Mouse (Mus musculus) neural tube, embryonic 13.5 days (tissue): ENCODE results near the gene P3h3. TPM values are rescaled to one million over a fixed set of nuclear protein-coding genes. Genes with fewer than 3 reads are reported as not detected.

Source experiments
- ATAC-seq: fragments of 200-750 bp; cut with Nextera tagmentation; 2 replicates; pipeline ENCODE4 v1.8.0; 2017; ENCODE audit warnings: low read depth, mild to moderate bottlenecking, moderate TSS enrichment, moderate library complexity
- H3K27ac ChIP-seq: fragments of 300-500 bp; sonication (generic); replicated peaks from 2 replicates; pipeline ENCODE4 v1.5.1; 2015; ENCODE audit warnings: moderate library complexity, mild to moderate bottlenecking, inconsistent platforms
- H3K27me3 ChIP-seq: fragments of 300-500 bp; sonication (generic); 2 replicates; pipeline ENCODE4 v1.6.1; 2015; ENCODE audit warnings: mild to moderate bottlenecking, inconsistent platforms
- H3K36me3 ChIP-seq: fragments of 300-500 bp; sonication (generic); 2 replicates; pipeline ENCODE4 v1.6.1; 2015; ENCODE audit warnings: mild to moderate bottlenecking, inconsistent platforms
- H3K4me1 ChIP-seq: fragments of 300-500 bp; sonication (generic); replicated peaks from 2 replicates; pipeline ENCODE4 v1.6.1; 2015; ENCODE audit warnings: inconsistent platforms
- H3K4me2 ChIP-seq: fragments of 300-500 bp; sonication (generic); 2 replicates; pipeline ENCODE4 v1.6.1; 2015; ENCODE audit warnings: inconsistent platforms, mild to moderate bottlenecking, moderate library complexity
- H3K4me3 ChIP-seq: fragments of 300-500 bp; sonication (generic); 2 replicates; pipeline ENCODE4 v1.5.1; 2015; ENCODE audit warnings: mild to moderate bottlenecking, inconsistent platforms
- H3K9ac ChIP-seq: fragments of 300-500 bp; sonication (generic); 2 replicates; pipeline ENCODE4 v1.6.1; 2015; ENCODE audit warnings: moderate library complexity, mild to moderate bottlenecking, inconsistent platforms
- H3K9me3 ChIP-seq: fragments of 300-500 bp; sonication (generic); 2 replicates; pipeline ENCODE4 v1.6.1; 2016; ENCODE audit warnings: inconsistent platforms
- WGBS: fragments of 180-500 bp; shearing (Covaris S2); methylation state at CpG from one replicate; pipeline ENCODE4 v1.1.7; 2015; 5-methylcytosine and 5-hydroxymethylcytosine counted together
- polyA plus RNA-seq: library from polyadenylated mRNA; unstranded; fragments of >200 nt; fragmentation: Nextera tagmentation; extraction: Ambion mirVana; gene quantifications from 2 replicates; pipeline ENCODE4 v1.2.1, GENCODE M21; 2015

P3h3 gene
- polyA plus RNA-seq, 1 experiment from 2014 or later = 20.6 TPM

GRCm38 (mm10) chr6:124863125-124863657 is 5.6 kb upstream of the P3h3 start:
- Histone ChIP-seq H3K36me3 (peaks cover 16% of the 10 kb centered on the region), H3K9ac (peak overlapping the region; percentile 93), H3K27me3 (peaks cover 8% of the 10 kb centered on the region; the same call in 1 of the 2 replicates), H3K4me3 (peak overlapping the region; percentile 65), H3K4me2 (peak overlapping the region; percentile 69), H3K27ac (peak overlapping the region; percentile 97), H3K4me1 (peaks cover 74% of the 10 kb centered on the region), H3K9me3 (no peaks in the 10 kb centered on the region)
- under 1% methylated on average over 16 of the region's 16 CpGs for WGBS
- ATAC-seq = peak; percentile 37

- H3K4me3 ChIP-seq = peak overlapping the region; percentile 65
- H3K4me2 ChIP-seq = peak overlapping the region; percentile 69
- H3K4me1 ChIP-seq = peaks cover 81% of the 10 kb centered on the region
- H3K27me3 ChIP-seq = peaks cover 8% of the 10 kb centered on the region; the same call in 1 of the 2 replicates
- peak overlapping the region; percentile 97 for H3K27ac ChIP-seq
- H3K36me3 ChIP-seq = peaks cover 16% of the 10 kb centered on the region
- no peak for ATAC-seq
- peak overlapping the region; percentile 93 for H3K9ac ChIP-seq
- 8% methylated on average over 8 of the region's 8 CpGs for WGBS
- no peaks in the 10 kb centered on the region for H3K9me3 ChIP-seq
Measured at GRCm38 (mm10) chr6:124862406-124863124, 5.0 kb upstream of the P3h3 start.

- Histone ChIP-seq H3K27me3 (peaks cover 8% of the 10 kb centered on the region; the same call in 1 of the 2 replicates), H3K4me2 (peak overlapping the region; percentile 69), H3K27ac (peak overlapping the region; percentile 97), H3K4me3 (peak overlapping the region; percentile 65), H3K36me3 (peaks cover 16% of the 10 kb centered on the region), H3K9ac (peak overlapping the region; percentile 93), H3K4me1 (peaks cover 81% of the 10 kb centered on the region), H3K9me3 (no peaks in the 10 kb centered on the region)
- 39% methylated on average over 3 of the region's 3 CpGs for WGBS
- ATAC-seq = no peak
Measured at GRCm38 (mm10) chr6:124861802-124862201, 4.2 kb upstream of the P3h3 start.

GRCm38 (mm10) chr6:124861266-124861665 is 3.7 kb upstream of the P3h3 start:
- Histone ChIP-seq H3K27me3 (peaks cover 8% of the 10 kb centered on the region; the same call in 1 of the 2 replicates), H3K4me3 (peak overlapping the region; percentile 65; the same call in 1 of the 2 replicates), H3K9ac (peak overlapping the region; percentile 93), H3K9me3 (no peaks in the 10 kb centered on the region), H3K4me1 (peaks cover 82% of the 10 kb centered on the region), H3K4me2 (peak overlapping the region; percentile 69), H3K36me3 (peaks cover 16% of the 10 kb centered on the region), H3K27ac (peak overlapping the region; percentile 97; the same call in 1 of the 2 replicates)
- WGBS = 81% methylated on average over 19 of the region's 19 CpGs
- no peak for ATAC-seq

GRCm38 (mm10) chr6:124860511-124860910 is 3.0 kb upstream of the P3h3 start:
- peak overlapping the region; percentile 66; the same call in 1 of the 2 replicates for H3K9ac ChIP-seq
- H3K27ac ChIP-seq = peak overlapping the region; percentile 97
- H3K4me2 ChIP-seq = peak overlapping the region; percentile 69
- peaks cover 8% of the 10 kb centered on the region; the same call in 1 of the 2 replicates for H3K27me3 ChIP-seq
- WGBS = 87% methylated on average over 9 of the region's 9 CpGs
- ATAC-seq = no peak
- peaks cover 16% of the 10 kb centered on the region for H3K36me3 ChIP-seq
- no peak overlapping the region; the same call in 1 of the 2 replicates for H3K4me3 ChIP-seq
- H3K9me3 ChIP-seq = no peaks in the 10 kb centered on the region
- peaks cover 82% of the 10 kb centered on the region for H3K4me1 ChIP-seq

- H3K4me2 ChIP-seq = peak overlapping the region; percentile 69
- WGBS = 7% methylated on average over 12 of the region's 12 CpGs
- no peak for ATAC-seq
- peak overlapping the region; percentile 97 for H3K27ac ChIP-seq
- peaks cover 16% of the 10 kb centered on the region for H3K36me3 ChIP-seq
- no peaks in the 10 kb centered on the region for H3K9me3 ChIP-seq
- peaks cover 79% of the 10 kb centered on the region for H3K4me1 ChIP-seq
- H3K4me3 ChIP-seq = peak overlapping the region; percentile 18
- peak overlapping the region; percentile 66 for H3K9ac ChIP-seq
- peaks cover 8% of the 10 kb centered on the region; the same call in 1 of the 2 replicates for H3K27me3 ChIP-seq
Measured at GRCm38 (mm10) chr6:124859725-124860124, 2.2 kb upstream of the P3h3 start.

GRCm38 (mm10) chr6:124858561-124859318 is 1.2 kb upstream of the P3h3 start:
- peak overlapping the region; percentile 96 for H3K9ac ChIP-seq
- peaks cover 8% of the 10 kb centered on the region; the same call in 1 of the 2 replicates for H3K27me3 ChIP-seq
- 0 out of 2 replicates have a peak overlapping the region, but pooled peaks have one; percentile 99 for H3K27ac ChIP-seq
- ATAC-seq = no peak
- peak overlapping the region; percentile 78 for H3K4me2 ChIP-seq
- peaks cover 71% of the 10 kb centered on the region for H3K4me1 ChIP-seq
- peaks cover 23% of the 10 kb centered on the region for H3K36me3 ChIP-seq
- no peak overlapping the region for H3K4me3 ChIP-seq
- H3K9me3 ChIP-seq = no peaks in the 10 kb centered on the region
- WGBS = 77% methylated on average over 28 of the region's 28 CpGs

GRCm38 (mm10) chr6:124857840-124858530 is 433 bp upstream of the P3h3 start:
- Histone ChIP-seq H3K36me3 (peaks cover 31% of the 10 kb centered on the region), H3K4me1 (peaks cover 67% of the 10 kb centered on the region), H3K9me3 (no peaks in the 10 kb centered on the region), H3K4me3 (peak overlapping the region; percentile 73), H3K27ac (peak overlapping the region; percentile 99), H3K9ac (peak overlapping the region; percentile 96), H3K4me2 (peak overlapping the region; percentile 78), H3K27me3 (peaks cover 8% of the 10 kb centered on the region; the same call in 1 of the 2 replicates)
- no peak for ATAC-seq
- WGBS = 25% methylated on average over 26 of the region's 26 CpGs

GRCm38 (mm10) chr6:124856321-124856720 is 1.2 kb downstream of the P3h3 start:
- Histone ChIP-seq H3K9ac (peak overlapping the region; percentile 96), H3K9me3 (no peaks in the 10 kb centered on the region), H3K4me3 (peak overlapping the region; percentile 73), H3K27me3 (peaks cover 8% of the 10 kb centered on the region; the same call in 1 of the 2 replicates), H3K4me2 (peak overlapping the region; percentile 78), H3K4me1 (peaks cover 50% of the 10 kb centered on the region), H3K27ac (peak overlapping the region; percentile 99), H3K36me3 (peaks cover 42% of the 10 kb centered on the region)
- 10% methylated on average over 14 of the region's 14 CpGs for WGBS
- ATAC-seq = peak; percentile 73

GRCm38 (mm10) chr6:124854647-124855046 is 2.9 kb downstream of the P3h3 start:
- no peak overlapping the region for H3K27ac ChIP-seq
- peaks cover 33% of the 10 kb centered on the region for H3K4me1 ChIP-seq
- H3K9me3 ChIP-seq = no peaks in the 10 kb centered on the region
- no peak overlapping the region for H3K4me2 ChIP-seq
- WGBS = 82% methylated on average over 12 of the region's 12 CpGs
- no peak for ATAC-seq
- H3K9ac ChIP-seq = no peak overlapping the region
- no peak overlapping the region for H3K4me3 ChIP-seq
- H3K27me3 ChIP-seq = peaks cover 8% of the 10 kb centered on the region; the same call in 1 of the 2 replicates
- peaks cover 44% of the 10 kb centered on the region for H3K36me3 ChIP-seq

GRCm38 (mm10) chr6:124850535-124850934 is 7.0 kb downstream of the P3h3 start:
- WGBS = 43% methylated on average over 8 of the region's 8 CpGs
- no peak for ATAC-seq
- peaks cover 8% of the 10 kb centered on the region for H3K4me1 ChIP-seq
- no peak overlapping the region for H3K4me2 ChIP-seq
- no peak overlapping the region for H3K4me3 ChIP-seq
- H3K27me3 ChIP-seq = no peaks in the 10 kb centered on the region
- H3K9me3 ChIP-seq = no peaks in the 10 kb centered on the region
- peaks cover 41% of the 10 kb centered on the region for H3K36me3 ChIP-seq
- H3K27ac ChIP-seq = no peak overlapping the region
- no peak overlapping the region for H3K9ac ChIP-seq
